Mouse (Mus musculus): Measurements from ENCODE around the gene Junb. TPM values are rescaled to one million over a fixed set of nuclear protein-coding genes. Genes with fewer than 3 reads are reported as not detected.

Junb gene
- polyA plus RNA-seq, 1 experiment from 2014 or later, result 15.4 TPM

DNA sequence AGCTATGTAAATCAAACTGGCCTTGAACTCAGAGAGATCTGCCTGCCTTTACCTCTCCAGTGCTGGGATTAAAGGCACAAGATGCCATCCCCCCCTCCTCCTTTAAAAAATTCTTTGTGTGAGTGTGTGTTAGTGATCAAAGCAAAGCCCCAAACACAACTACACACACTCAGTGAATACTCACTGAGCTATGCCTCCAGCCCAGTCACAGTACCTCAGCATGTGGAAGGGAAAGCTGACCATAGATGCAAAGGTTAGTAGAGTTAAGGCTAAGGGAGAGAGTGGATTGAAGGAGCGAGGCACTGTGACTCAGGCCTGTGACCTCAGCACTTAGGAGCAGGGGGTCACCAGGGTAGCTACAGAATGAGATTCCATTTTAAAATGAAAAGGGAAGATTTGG, 5.4 kb downstream of the Junb start:
- Histone ChIP-seq H3K27ac (ENCODE audit: low read depth) (no peak overlapping the region), H3K36me3 (ENCODE audit: insufficient read depth) (peaks cover 47% of the 10 kb centered on the region), H3K4me3 (ENCODE audit: low read depth, low read length) (no peak overlapping the region), H3K9ac (no peak overlapping the region), H3K9me3 (ENCODE audit: low read depth, low read length) (no peaks in the 10 kb centered on the region), H3K4me1 (ENCODE audit: insufficient read depth) (peaks cover 8% of the 10 kb centered on the region), H3K27me3 (ENCODE audit: insufficient read depth, low read length) (peaks cover 5% of the 10 kb centered on the region), H3K4me2 (no peak overlapping the region)
- ATAC-seq (ENCODE audit: insufficient read depth), result no peak
- no peak for TF ChIP-seq CTCF (IDR thresholded peaks at IDR 0.05; ENCODE audit: low read depth)
- DNase-seq, result no peak
- WGBS, result 92% methylated on average over 1 of the region's 1 CpGs

DNA sequence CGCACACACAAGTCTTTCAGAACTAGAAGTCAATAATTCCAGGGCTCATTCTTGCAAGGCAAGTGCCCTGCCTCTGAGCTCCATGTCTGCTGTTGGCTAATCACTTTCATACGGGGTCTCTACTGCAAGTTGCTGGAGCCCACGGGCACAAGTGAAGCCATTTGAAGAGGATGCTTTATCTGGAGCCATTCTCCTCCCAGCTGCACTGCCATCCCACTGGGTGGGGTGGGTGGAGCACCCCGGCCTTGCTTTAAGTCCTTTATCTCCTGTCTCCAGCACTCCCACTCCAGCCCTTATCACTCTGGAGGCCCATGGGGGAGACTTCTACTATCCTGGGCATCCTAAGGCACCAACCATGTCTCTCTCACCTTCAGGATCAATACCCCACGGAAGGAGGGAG, 7.6 kb downstream of the Junb start:
- DNase-seq (no peak), ATAC-seq (ENCODE audit: insufficient read depth) (no peak)
- peak overlapping the region; percentile 67 for H3K4me3 ChIP-seq (ENCODE audit: low read depth, low read length)
- peak overlapping the region; percentile 95 for H3K4me2 ChIP-seq
- TF ChIP-seq CTCF (IDR thresholded peaks at IDR 0.05; ENCODE audit: low read depth), result no peak
- peaks cover 11% of the 10 kb centered on the region for H3K4me1 ChIP-seq (ENCODE audit: insufficient read depth)
- 54% methylated on average over 5 of the region's 5 CpGs for WGBS
- H3K9ac ChIP-seq, result peak overlapping the region; percentile 94
- no peaks in the 10 kb centered on the region for H3K27me3 ChIP-seq (ENCODE audit: insufficient read depth, low read length)
- no peaks in the 10 kb centered on the region for H3K9me3 ChIP-seq (ENCODE audit: low read depth, low read length)
- peaks cover 49% of the 10 kb centered on the region for H3K36me3 ChIP-seq (ENCODE audit: insufficient read depth)
- peak overlapping the region; percentile 91; the same call in 1 of the 2 replicates for H3K27ac ChIP-seq (ENCODE audit: low read depth)

DNA sequence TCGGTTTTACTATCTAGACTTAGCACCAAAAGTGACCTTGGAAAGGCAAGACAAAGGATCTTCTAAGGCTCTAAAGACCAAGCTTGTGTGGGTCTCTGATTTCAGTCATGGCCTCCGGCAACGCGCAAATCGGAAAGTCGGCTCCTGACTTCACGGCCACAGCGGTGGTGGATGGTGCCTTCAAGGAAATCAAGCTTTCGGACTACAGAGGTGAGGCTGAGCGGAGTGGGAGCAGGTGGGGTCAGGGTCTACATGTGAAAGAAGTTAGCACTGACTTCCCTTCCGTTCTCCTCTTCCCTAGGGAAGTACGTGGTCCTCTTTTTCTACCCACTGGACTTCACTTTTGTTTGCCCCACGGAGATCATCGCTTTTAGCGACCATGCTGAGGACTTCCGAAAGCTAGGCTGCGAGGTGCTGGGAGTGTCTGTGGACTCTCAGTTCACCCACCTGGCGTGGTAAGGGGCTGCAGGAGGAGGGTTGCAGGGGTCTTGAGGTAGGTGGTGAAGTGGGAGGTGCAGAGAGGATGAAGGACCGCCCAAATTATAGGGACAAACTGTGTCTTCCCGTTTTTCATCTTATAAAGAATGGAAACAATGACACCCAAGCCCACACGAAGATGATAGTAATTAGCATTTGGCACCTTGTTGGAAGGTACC, 8.3 kb downstream of the Junb start:
- WGBS, result 5% methylated on average over 21 of the region's 21 CpGs
- peaks cover 7% of the 10 kb centered on the region for H3K4me1 ChIP-seq (ENCODE audit: insufficient read depth)
- DNase-seq, result no peak

DNA sequence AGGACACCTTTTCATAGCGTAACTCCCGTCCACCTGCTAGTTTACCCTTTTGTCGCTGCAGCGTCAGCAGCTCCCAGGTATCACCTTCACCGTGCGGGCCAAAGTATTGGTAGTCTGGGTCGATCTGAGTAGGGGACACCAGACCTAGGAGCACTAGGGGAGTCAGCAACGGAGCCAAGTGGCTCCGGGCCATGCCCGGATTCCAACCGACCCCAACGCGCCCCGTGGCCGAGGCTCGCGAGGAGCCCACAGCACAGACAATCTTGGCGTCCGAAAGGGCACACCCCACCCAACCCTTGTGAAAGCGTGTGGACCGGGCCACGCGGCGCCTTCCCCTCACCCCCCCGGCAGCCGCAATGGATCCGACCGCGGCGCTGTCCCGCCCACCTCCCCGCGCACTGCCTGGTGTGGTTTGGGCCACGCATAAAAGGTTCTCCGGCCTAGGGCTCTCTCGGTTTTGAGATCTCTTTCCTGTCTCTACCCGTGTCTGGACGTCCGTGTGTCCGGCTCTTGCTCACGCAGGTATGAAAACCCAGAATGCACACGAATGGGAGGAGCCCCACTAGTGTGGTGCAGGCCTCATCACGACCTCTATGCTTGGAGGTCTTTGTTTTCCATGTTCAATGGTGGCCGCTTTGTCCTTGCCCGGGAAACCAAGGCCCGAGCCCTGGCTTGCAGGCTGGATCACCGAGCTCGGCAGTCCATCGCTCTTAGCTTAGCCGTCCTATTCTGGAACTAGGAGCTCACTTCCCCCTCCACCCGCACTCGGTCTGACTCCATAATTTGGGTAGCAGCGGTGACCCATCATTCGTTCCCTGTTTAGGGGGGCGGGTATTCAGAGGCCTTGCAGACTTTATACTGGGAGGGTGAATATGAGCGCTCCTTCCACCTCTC, 9.0 kb downstream of the Junb start, which contains the start of the genes Gm49661, Prdx2 and Rnaseh2a:
TSS of gene Gm49661 (minus strand) at position 193 of the 894 bp plus-strand sequence.
TSS of gene Prdx2 (plus strand) at position 347 of the 894 bp plus-strand sequence.
TSS of gene Rnaseh2a (minus strand) at position 527 of the 894 bp plus-strand sequence.
- peak; percentile 72 for ATAC-seq (ENCODE audit: insufficient read depth)
- no peaks in the 10 kb centered on the region for H3K9me3 ChIP-seq (ENCODE audit: low read depth, low read length)
- peak within 1 kb of the TSS; percentile 94 for H3K9ac ChIP-seq
- WGBS, result under 1% methylated on average over 56 of the region's 56 CpGs
- DNase-seq, result peak; percentile 87
- H3K27me3 ChIP-seq (ENCODE audit: insufficient read depth, low read length), result no peaks in the 10 kb centered on the region
- H3K4me3 ChIP-seq (ENCODE audit: low read depth, low read length), result peak within 1 kb of the TSS; percentile 67
- peak within 1 kb of the TSS; percentile 91 for H3K27ac ChIP-seq (ENCODE audit: low read depth)
- TF ChIP-seq CTCF (IDR thresholded peaks at IDR 0.05; ENCODE audit: low read depth), result no peak
- H3K4me2 ChIP-seq, result peak within 1 kb of the TSS; percentile 95
- peaks cover 43% of the 10 kb centered on the region for H3K36me3 ChIP-seq (ENCODE audit: insufficient read depth)
- H3K4me1 ChIP-seq (ENCODE audit: insufficient read depth), result peaks cover 7% of the 10 kb centered on the region

More for the DNA sequence above, 8.3 kb downstream of the Junb start:
- peak overlapping the region; percentile 95 for H3K4me2 ChIP-seq
- no peak for TF ChIP-seq CTCF (IDR thresholded peaks at IDR 0.05; ENCODE audit: low read depth)
- peak overlapping the region; percentile 94 for H3K9ac ChIP-seq
- ATAC-seq (ENCODE audit: insufficient read depth), result no peak
- no peaks in the 10 kb centered on the region for H3K27me3 ChIP-seq (ENCODE audit: insufficient read depth, low read length)
- peaks cover 49% of the 10 kb centered on the region for H3K36me3 ChIP-seq (ENCODE audit: insufficient read depth)
- H3K4me3 ChIP-seq (ENCODE audit: low read depth, low read length), result peak overlapping the region; percentile 67
- no peaks in the 10 kb centered on the region for H3K9me3 ChIP-seq (ENCODE audit: low read depth, low read length)
- peak overlapping the region; percentile 91 for H3K27ac ChIP-seq (ENCODE audit: low read depth)

DNA sequence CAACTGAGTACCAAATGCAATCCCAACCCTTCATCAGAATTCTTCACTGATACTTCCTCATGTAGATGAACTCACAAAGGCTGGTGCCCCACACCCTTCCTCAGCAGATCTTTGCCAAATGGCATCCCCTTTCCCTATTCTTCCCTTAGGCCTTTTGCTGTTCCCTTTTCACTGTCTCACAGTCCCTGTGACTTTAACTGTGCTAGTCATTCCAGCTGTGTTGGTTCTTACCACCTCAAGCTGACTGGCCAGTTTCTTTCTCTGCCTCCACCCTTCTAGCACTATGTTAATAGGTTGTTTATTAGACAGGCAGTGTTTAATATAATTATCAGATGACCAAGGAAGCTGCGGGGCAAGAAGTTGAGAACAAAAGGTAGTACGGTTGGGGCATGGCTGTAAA, 9.9 kb downstream of the Junb start:
- WGBS, result 15% methylated on average over 2 of the region's 2 CpGs

DNA sequence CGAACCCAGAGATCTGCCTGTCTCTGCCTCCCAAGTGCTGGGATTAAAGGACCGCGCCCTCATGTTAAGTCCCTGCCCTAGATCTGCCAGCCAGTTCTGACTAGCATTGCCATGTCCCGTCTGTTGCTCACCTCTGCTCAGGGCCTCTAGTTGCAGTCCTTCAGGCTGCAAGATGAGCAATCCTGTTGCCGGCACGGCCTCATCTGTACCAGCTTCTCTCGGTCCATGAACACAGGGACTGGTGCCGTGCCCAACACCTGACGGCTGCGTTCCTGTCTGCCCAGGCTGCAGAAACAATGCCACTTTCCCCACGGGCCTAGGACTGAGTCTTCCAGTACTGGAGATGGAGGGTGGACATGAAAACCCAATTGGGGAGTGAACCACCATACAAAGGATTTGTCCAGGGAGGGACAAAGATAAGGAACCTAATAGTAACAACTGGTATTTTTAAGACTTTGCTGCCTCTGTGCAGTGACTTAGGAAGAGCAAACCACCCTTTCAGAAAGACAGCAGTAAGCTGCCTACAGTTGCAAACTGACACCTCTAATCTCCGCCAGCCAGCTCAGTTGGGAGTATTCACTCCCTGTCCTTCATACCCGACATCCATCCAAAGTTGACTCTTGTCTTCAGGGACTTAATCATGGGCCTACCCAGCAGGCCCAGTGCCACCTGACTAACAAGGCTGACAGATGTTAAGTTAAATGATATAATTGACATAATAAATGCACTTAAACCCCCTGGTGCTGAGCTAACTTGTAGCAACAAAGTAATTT, 10.8 kb downstream of the Junb start:
- Histone ChIP-seq H3K4me2 (peak overlapping the region; percentile 95), H3K36me3 (ENCODE audit: insufficient read depth) (peaks cover 31% of the 10 kb centered on the region), H3K4me1 (ENCODE audit: insufficient read depth) (peaks cover 7% of the 10 kb centered on the region), H3K9ac (0 out of 2 replicates have a peak overlapping the region, but pooled peaks have one; percentile 17), H3K27me3 (ENCODE audit: insufficient read depth, low read length) (no peaks in the 10 kb centered on the region), H3K27ac (ENCODE audit: low read depth) (no peak overlapping the region), H3K9me3 (ENCODE audit: low read depth, low read length) (no peaks in the 10 kb centered on the region), H3K4me3 (ENCODE audit: low read depth, low read length) (peak overlapping the region; percentile 67; the same call in 1 of the 2 replicates)
- WGBS, result 87% methylated on average over 13 of the region's 13 CpGs
- ATAC-seq (ENCODE audit: insufficient read depth) (no peak), DNase-seq (no peak)
- TF ChIP-seq CTCF (IDR thresholded peaks at IDR 0.05; ENCODE audit: low read depth), result no peak

More for the DNA sequence above, 9.9 kb downstream of the Junb start:
- Histone ChIP-seq H3K36me3 (ENCODE audit: insufficient read depth) (peaks cover 35% of the 10 kb centered on the region), H3K9ac (peak overlapping the region; percentile 94), H3K4me1 (ENCODE audit: insufficient read depth) (peaks cover 7% of the 10 kb centered on the region), H3K27ac (ENCODE audit: low read depth) (peak overlapping the region; percentile 91), H3K27me3 (ENCODE audit: insufficient read depth, low read length) (no peaks in the 10 kb centered on the region), H3K9me3 (ENCODE audit: low read depth, low read length) (no peaks in the 10 kb centered on the region), H3K4me2 (peak overlapping the region; percentile 95), H3K4me3 (ENCODE audit: low read depth, low read length) (peak overlapping the region; percentile 67)
- peak; percentile 27 for DNase-seq
- no peak for ATAC-seq (ENCODE audit: insufficient read depth)
- TF ChIP-seq CTCF (IDR thresholded peaks at IDR 0.05; ENCODE audit: low read depth), result no peak

Measured in lung, embryonic 14.5 days (tissue).